Mouse (Mus musculus): ENCODE measurements around the gene Gm11549. TPM values are rescaled to one million over a fixed set of nuclear protein-coding genes. Genes with fewer than 3 reads are reported as not detected.

The Gm11549 gene
- polyA plus RNA-seq (2014; fragmentation: Illumina TruSeq; extraction: RNeasy Lipid Tissue Mini Kit (QIAGEN cat#74804); ENCODE audit: low read depth, low replicate concordance), result not detected

GRCm38 (mm10) chr3:36521073-36522060 is at the start of gene Gm11549:
Gene Gm11549 (minus strand): TSS chr3:36521813.

GRCm38 (mm10) chr3:36552406-36553047 is 30.9 kb upstream of the Gm11549 start, which contains the start of gene Exosc9:
Gene Exosc9 (plus strand): TSS chr3:36552606.

GRCm38 (mm10) chr3:36475532-36476087 is 46.0 kb downstream of the Gm11549 start, which contains the start of the genes Anxa5 and 1810062G17Rik:
Gene Anxa5 (minus strand): TSS chr3:36475894.
Gene 1810062G17Rik (plus strand): TSS chr3:36475937.

Other genes with a start within 250 kb of the Gm11549 start
- 148 TPM for gene Anxa5, start 45.9 kb downstream of the Gm11549 start, polyA plus RNA-seq (2014; fragmentation: Illumina TruSeq; extraction: RNeasy Lipid Tissue Mini Kit (QIAGEN cat#74804); ENCODE audit: low read depth, low replicate concordance)
- not detected for gene 1810062G17Rik, start 45.9 kb downstream of the Gm11549 start, polyA plus RNA-seq (2014; fragmentation: Illumina TruSeq; extraction: RNeasy Lipid Tissue Mini Kit (QIAGEN cat#74804); ENCODE audit: low read depth, low replicate concordance)
- 68.2 TPM for gene Exosc9, start 30.8 kb upstream of the Gm11549 start, polyA plus RNA-seq (2014; fragmentation: Illumina TruSeq; extraction: RNeasy Lipid Tissue Mini Kit (QIAGEN cat#74804); ENCODE audit: low read depth, low replicate concordance)
- 1.6 TPM for gene Ccna2, start 50.3 kb upstream of the Gm11549 start, polyA plus RNA-seq (2014; fragmentation: Illumina TruSeq; extraction: RNeasy Lipid Tissue Mini Kit (QIAGEN cat#74804); ENCODE audit: low read depth, low replicate concordance)
- gene Bbs7, start 91.7 kb upstream of the Gm11549 start, polyA plus RNA-seq (2014; fragmentation: Illumina TruSeq; extraction: RNeasy Lipid Tissue Mini Kit (QIAGEN cat#74804); ENCODE audit: low read depth, low replicate concordance), result 25.1 TPM
- 2.1 TPM for gene Trpc3, start 168.4 kb upstream of the Gm11549 start, polyA plus RNA-seq (2014; fragmentation: Illumina TruSeq; extraction: RNeasy Lipid Tissue Mini Kit (QIAGEN cat#74804); ENCODE audit: low read depth, low replicate concordance)

Measured in kidney, adult 10 weeks (tissue).